Mouse (Mus musculus): ENCODE results near the gene Cx3cr1. TPM values are rescaled to one million over a fixed set of nuclear protein-coding genes. Genes with fewer than 3 reads are reported as not detected.

The Cx3cr1 gene
- polyA plus RNA-seq, 1 experiment, result not detected

DNA sequence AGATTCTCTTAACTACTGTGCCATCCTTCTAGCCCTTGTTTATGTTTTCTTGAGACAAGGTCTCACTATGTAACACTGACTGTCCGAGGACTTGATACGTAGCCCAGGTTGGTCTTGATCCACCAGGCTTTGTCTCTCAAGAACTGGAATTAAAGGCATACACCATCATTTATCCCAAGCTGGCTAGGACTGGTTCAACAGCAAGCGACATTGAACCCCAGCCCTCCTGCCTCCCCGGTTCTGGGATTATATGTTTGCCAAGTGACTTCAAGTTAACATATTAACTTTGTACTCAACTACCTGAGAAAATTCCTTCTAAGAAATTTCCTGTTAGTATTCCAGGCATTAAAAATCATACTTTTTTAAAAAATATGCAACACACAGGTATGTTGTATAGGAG, 94.4 kb downstream of the Cx3cr1 start:
- Histone ChIP-seq H3K4me1 (ENCODE audit: control insufficient read depth, insufficient read depth, low read length) (peaks cover 15% of the 10 kb centered on the region), H3K27me3 (ENCODE audit: control insufficient read depth, insufficient read depth, low read length, poor library complexity, severe bottlenecking) (no peaks in the 10 kb centered on the region), H3K9ac (ENCODE audit: low read depth, poor library complexity, severe bottlenecking) (no peak overlapping the region), H3K27ac (ENCODE audit: insufficient read depth, low read length) (no peak overlapping the region), H3K9me3 (replicated peaks; ENCODE audit: control insufficient read depth, insufficient read depth, low read length, poor library complexity, severe bottlenecking) (no peaks in the 10 kb centered on the region), H3K36me3 (ENCODE audit: control insufficient read depth, insufficient read depth, low read length, poor library complexity, severe bottlenecking) (peaks cover 22% of the 10 kb centered on the region), H3K4me3 (ENCODE audit: low read depth, low read length) (no peak overlapping the region)
- no peak for TF ChIP-seq POLR2A (IDR thresholded peaks at IDR 0.05; ENCODE audit: insufficient read depth, low read length)
- TF ChIP-seq EP300 (IDR thresholded peaks at IDR 0.05; ENCODE audit: insufficient read depth, low read depth, low read length), result no peak
- no peak for TF ChIP-seq CTCF (IDR thresholded peaks at IDR 0.05; ENCODE audit: low read depth, low read length)

DNA sequence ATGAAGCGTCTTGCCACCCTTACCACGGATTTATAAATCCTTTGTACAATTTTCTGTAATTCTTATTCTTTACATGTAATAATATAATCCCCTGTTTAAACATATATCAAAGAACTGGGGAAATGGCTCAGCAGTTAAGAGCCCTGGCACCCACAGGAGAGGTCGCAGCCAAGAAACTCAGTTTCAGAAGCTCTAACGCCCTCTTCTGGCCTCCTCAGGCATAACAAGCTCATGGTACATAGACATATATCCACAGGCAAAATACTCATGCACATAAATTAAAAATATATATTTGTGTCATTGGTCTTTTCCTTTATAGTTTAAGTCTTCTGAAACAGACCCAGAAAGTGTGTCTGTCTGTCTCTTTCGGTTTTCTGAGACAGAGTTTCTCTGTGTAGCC, 95.1 kb downstream of the Cx3cr1 start:
- Histone ChIP-seq H3K4me3 (ENCODE audit: low read depth, low read length) (peak overlapping the region; percentile 55; the same call in 1 of the 2 replicates), H3K36me3 (ENCODE audit: control insufficient read depth, insufficient read depth, low read length, poor library complexity, severe bottlenecking) (peaks cover 22% of the 10 kb centered on the region), H3K9me3 (replicated peaks; ENCODE audit: control insufficient read depth, insufficient read depth, low read length, poor library complexity, severe bottlenecking) (no peaks in the 10 kb centered on the region), H3K27me3 (ENCODE audit: control insufficient read depth, insufficient read depth, low read length, poor library complexity, severe bottlenecking) (no peaks in the 10 kb centered on the region), H3K27ac (ENCODE audit: insufficient read depth, low read length) (peak overlapping the region; percentile 8; the same call in 1 of the 2 replicates), H3K4me1 (ENCODE audit: control insufficient read depth, insufficient read depth, low read length) (peaks cover 11% of the 10 kb centered on the region), H3K9ac (ENCODE audit: low read depth, poor library complexity, severe bottlenecking) (peak overlapping the region; percentile 35)
- peak; percentile 49 for TF ChIP-seq CTCF (IDR thresholded peaks at IDR 0.05; ENCODE audit: low read depth, low read length)
- no peak for TF ChIP-seq EP300 (IDR thresholded peaks at IDR 0.05; ENCODE audit: insufficient read depth, low read depth, low read length)
- TF ChIP-seq POLR2A (IDR thresholded peaks at IDR 0.05; ENCODE audit: insufficient read depth, low read length), result no peak

DNA sequence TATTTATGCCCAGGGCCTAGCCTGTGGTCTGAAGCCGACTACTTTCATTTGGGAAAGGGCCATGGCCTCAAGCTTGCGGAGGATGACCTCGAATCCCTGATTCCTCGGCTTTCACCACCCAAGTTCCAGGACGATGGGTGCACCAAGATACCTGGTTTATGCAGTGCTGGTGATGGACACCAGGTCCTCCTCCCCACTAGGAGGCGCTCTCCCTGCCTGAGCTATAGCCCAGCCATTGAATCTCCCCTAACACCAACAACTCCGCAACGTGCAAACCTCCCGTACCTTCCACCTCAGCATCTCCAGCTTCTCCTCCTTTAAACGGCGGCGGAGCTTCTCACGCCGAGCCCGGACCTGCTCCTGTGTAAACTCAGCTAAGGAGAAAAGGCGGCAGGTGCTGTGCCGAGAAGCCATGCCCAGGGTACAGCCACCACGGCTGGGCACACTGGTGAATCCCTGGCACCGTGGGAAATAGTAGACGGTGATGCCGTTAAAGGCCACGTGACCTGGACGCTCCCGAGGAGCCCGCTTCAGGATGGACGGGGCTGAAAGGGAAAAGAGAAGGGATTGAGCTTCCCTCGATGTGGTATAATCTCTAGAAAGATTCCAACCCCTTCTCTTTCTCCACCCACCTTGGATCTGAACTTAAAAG, 95.7 kb downstream of the Cx3cr1 start:
- peaks cover 10% of the 10 kb centered on the region for H3K4me1 ChIP-seq (ENCODE audit: control insufficient read depth, insufficient read depth, low read length)
- H3K9me3 ChIP-seq (replicated peaks; ENCODE audit: control insufficient read depth, insufficient read depth, low read length, poor library complexity, severe bottlenecking), result no peaks in the 10 kb centered on the region
- H3K9ac ChIP-seq (ENCODE audit: low read depth, poor library complexity, severe bottlenecking), result peak overlapping the region; percentile 35
- TF ChIP-seq POLR2A (IDR thresholded peaks at IDR 0.05; ENCODE audit: insufficient read depth, low read length) (no peak), CTCF (IDR thresholded peaks at IDR 0.05; ENCODE audit: low read depth, low read length) (peak; percentile 99), EP300 (IDR thresholded peaks at IDR 0.05; ENCODE audit: insufficient read depth, low read depth, low read length) (0 out of 2 replicates have a peak, but pooled peaks have one; percentile 29)
- H3K36me3 ChIP-seq (ENCODE audit: control insufficient read depth, insufficient read depth, low read length, poor library complexity, severe bottlenecking), result peaks cover 22% of the 10 kb centered on the region
- H3K4me3 ChIP-seq (ENCODE audit: low read depth, low read length), result peak overlapping the region; percentile 55
- H3K27ac ChIP-seq (ENCODE audit: insufficient read depth, low read length), result peak overlapping the region; percentile 8; the same call in 1 of the 2 replicates
- no peaks in the 10 kb centered on the region for H3K27me3 ChIP-seq (ENCODE audit: control insufficient read depth, insufficient read depth, low read length, poor library complexity, severe bottlenecking)

DNA sequence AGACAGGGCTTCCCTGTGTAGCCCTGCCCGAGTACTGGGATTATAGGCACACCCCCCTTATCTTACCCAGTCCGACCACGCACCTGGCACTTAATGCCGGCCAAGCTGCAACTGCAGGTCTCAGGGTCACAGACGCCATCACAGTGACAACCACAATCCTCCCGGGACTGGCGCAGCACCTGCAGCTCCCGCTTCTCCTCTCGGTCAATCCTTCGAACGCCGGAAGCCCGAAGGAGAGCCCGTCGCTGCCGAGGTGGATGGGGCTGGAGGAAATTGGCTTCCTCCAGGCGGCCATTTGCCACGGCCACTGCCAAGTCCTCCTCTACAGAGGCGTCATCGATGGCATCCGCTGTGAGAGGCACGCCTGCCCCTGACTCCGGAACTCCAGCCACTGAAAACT, 96.4 kb downstream of the Cx3cr1 start:
- H3K27me3 ChIP-seq (ENCODE audit: control insufficient read depth, insufficient read depth, low read length, poor library complexity, severe bottlenecking), result no peaks in the 10 kb centered on the region
- H3K27ac ChIP-seq (ENCODE audit: insufficient read depth, low read length), result no peak overlapping the region
- peaks cover 5% of the 10 kb centered on the region for H3K4me1 ChIP-seq (ENCODE audit: control insufficient read depth, insufficient read depth, low read length)
- H3K9me3 ChIP-seq (replicated peaks; ENCODE audit: control insufficient read depth, insufficient read depth, low read length, poor library complexity, severe bottlenecking), result no peaks in the 10 kb centered on the region
- no peak for TF ChIP-seq CTCF (IDR thresholded peaks at IDR 0.05; ENCODE audit: low read depth, low read length)
- no peak for TF ChIP-seq EP300 (IDR thresholded peaks at IDR 0.05; ENCODE audit: insufficient read depth, low read depth, low read length)
- no peak for TF ChIP-seq POLR2A (IDR thresholded peaks at IDR 0.05; ENCODE audit: insufficient read depth, low read length)
- peaks cover 22% of the 10 kb centered on the region for H3K36me3 ChIP-seq (ENCODE audit: control insufficient read depth, insufficient read depth, low read length, poor library complexity, severe bottlenecking)
- H3K9ac ChIP-seq (ENCODE audit: low read depth, poor library complexity, severe bottlenecking), result no peak overlapping the region
- H3K4me3 ChIP-seq (ENCODE audit: low read depth, low read length), result no peak overlapping the region

- H3K9me3 ChIP-seq (replicated peaks; ENCODE audit: control insufficient read depth, insufficient read depth, low read length, poor library complexity, severe bottlenecking), result no peaks in the 10 kb centered on the region
- TF ChIP-seq CTCF (IDR thresholded peaks at IDR 0.05; ENCODE audit: low read depth, low read length) (no peak), POLR2A (IDR thresholded peaks at IDR 0.05; ENCODE audit: insufficient read depth, low read length) (no peak), EP300 (IDR thresholded peaks at IDR 0.05; ENCODE audit: insufficient read depth, low read depth, low read length) (no peak)
- H3K4me3 ChIP-seq (ENCODE audit: low read depth, low read length), result no peak overlapping the region
- no peaks in the 10 kb centered on the region for H3K27me3 ChIP-seq (ENCODE audit: control insufficient read depth, insufficient read depth, low read length, poor library complexity, severe bottlenecking)
- peaks cover 22% of the 10 kb centered on the region for H3K36me3 ChIP-seq (ENCODE audit: control insufficient read depth, insufficient read depth, low read length, poor library complexity, severe bottlenecking)
- no peak overlapping the region for H3K27ac ChIP-seq (ENCODE audit: insufficient read depth, low read length)
- H3K9ac ChIP-seq (ENCODE audit: low read depth, poor library complexity, severe bottlenecking), result no peak overlapping the region
- H3K4me1 ChIP-seq (ENCODE audit: control insufficient read depth, insufficient read depth, low read length), result peaks cover 2% of the 10 kb centered on the region
Measured at GRCm38 (mm10) chr9:119972582-119972981, 97.1 kb downstream of the Cx3cr1 start.

DNA sequence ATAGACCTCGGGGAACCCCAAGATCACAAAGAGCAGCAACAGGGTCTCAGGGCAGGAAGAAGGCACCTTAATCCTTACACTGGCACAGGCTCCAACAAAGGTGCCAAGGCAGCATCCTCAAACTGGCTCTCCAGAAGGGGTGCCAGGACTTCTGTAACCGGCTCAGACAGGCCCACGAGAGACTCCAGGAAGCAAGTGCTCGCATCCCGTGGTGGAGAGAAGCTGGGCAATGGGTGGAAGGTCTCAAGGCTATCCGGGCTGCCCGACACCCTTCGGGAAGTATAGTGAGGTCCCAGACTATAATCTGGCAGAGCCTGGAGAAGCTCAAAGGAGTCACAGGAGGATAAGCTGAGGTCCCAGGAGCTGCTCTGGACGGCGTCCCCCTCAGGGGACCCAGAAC, 97.5 kb downstream of the Cx3cr1 start:
- Histone ChIP-seq H3K4me3 (ENCODE audit: low read depth, low read length) (no peak overlapping the region), H3K36me3 (ENCODE audit: control insufficient read depth, insufficient read depth, low read length, poor library complexity, severe bottlenecking) (peaks cover 22% of the 10 kb centered on the region), H3K9me3 (replicated peaks; ENCODE audit: control insufficient read depth, insufficient read depth, low read length, poor library complexity, severe bottlenecking) (no peaks in the 10 kb centered on the region), H3K9ac (ENCODE audit: low read depth, poor library complexity, severe bottlenecking) (no peak overlapping the region), H3K4me1 (ENCODE audit: control insufficient read depth, insufficient read depth, low read length) (no peaks in the 10 kb centered on the region), H3K27me3 (ENCODE audit: control insufficient read depth, insufficient read depth, low read length, poor library complexity, severe bottlenecking) (no peaks in the 10 kb centered on the region), H3K27ac (ENCODE audit: insufficient read depth, low read length) (no peak overlapping the region)
- no peak for TF ChIP-seq POLR2A (IDR thresholded peaks at IDR 0.05; ENCODE audit: insufficient read depth, low read length)
- no peak for TF ChIP-seq EP300 (IDR thresholded peaks at IDR 0.05; ENCODE audit: insufficient read depth, low read depth, low read length)
- TF ChIP-seq CTCF (IDR thresholded peaks at IDR 0.05; ENCODE audit: low read depth, low read length), result no peak
